Mouse (Mus musculus): ENCODE results near the gene Gm42669. TPM values are rescaled to one million over a fixed set of nuclear protein-coding genes. Genes with fewer than 3 reads are reported as not detected.

Gm42669 gene
- polyA plus RNA-seq, 1 experiment from 2014 or later = 0.05 TPM

DNA sequence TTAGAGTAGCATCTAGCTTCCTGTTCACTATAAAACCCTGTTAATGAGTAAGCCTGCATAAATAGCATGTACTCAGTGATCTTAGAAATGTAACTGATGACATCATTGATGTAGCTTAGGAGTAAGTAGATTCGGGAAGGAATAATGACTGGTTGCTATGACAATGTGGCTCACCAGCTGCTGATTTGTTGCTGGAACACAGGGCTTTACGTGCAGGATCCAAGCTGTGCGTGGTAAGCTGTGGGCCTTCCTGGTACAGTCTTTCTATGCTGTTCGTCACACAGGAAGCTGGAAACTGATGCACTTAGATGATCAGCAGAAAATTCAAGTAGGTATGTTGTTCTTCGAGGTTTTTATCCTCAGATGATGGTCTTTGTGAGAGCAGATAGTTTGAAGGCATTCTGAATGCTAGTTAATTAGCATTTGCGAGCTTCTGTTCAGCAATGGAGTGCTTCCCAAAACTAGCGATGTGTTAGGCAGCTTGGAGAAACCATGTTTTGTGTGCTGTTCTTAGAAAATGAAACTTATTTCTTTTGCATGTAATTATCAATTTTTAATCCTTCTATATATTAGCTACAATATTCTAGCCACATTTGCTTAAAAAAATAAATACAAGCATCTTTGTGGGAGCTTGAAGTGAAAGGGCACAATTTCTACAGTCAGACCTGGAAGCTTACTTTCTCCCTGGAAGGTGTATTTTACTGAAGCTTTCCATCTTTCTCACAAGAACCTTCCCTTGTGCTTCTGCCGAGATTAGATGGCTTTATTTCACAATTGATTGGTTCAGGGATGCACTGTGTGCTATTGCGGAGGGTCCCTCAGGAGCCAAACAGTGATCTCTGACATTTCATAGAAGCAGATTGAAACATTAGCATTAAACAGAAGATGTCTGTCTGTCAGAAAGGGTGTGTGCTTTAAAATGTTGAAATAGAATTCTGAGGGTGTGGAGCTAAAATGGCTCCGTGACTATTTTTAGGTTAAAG is 9.6 kb upstream of the Gm42669 start:
- Histone ChIP-seq H3K36me3 (peaks cover 3% of the 10 kb centered on the region; the same call in 1 of the 2 replicates), H3K9ac (no peak overlapping the region), H3K4me2 (no peak overlapping the region), H3K4me3 (replicated peaks) (no peak overlapping the region), H3K4me1 (replicated peaks) (no peaks in the 10 kb centered on the region), H3K27ac (no peak overlapping the region), H3K9me3 (replicated peaks) (peaks cover 4% of the 10 kb centered on the region), H3K27me3 (no peaks in the 10 kb centered on the region)
- 70% methylated on average over 10 of the region's 10 CpGs for WGBS (ENCODE audit: insufficient replicate concordance)
- no peak for ATAC-seq (ENCODE audit: low read depth)
- DNase-seq = no peak

DNA sequence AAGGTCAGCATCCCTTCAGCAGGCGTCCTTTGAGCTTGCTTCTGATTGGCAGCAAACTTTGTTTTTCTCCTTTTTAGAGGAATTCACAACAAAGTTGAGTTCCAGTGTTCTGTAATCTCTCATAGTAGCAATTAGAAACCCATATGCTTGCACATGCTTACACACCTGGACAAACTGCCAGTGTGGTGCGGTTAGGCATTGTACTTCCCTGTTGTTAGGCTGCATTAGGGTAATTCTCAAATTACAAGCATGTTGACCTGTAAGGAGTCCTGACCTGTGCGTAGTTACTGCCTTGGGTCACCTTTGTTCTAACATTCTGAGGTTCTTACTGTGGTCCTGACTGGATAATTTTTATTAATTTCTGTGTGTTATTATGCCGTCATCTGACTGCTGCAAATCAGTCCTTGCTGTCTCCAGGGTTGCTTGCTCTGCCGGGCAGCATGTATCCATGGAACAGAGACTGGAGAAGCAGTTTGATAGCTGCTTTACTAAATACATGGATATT is 8.6 kb upstream of the Gm42669 start:
- 76% methylated on average over 5 of the region's 5 CpGs for WGBS (ENCODE audit: insufficient replicate concordance)
- H3K27ac ChIP-seq = no peak overlapping the region
- no peak for ATAC-seq (ENCODE audit: low read depth)

GRCm38 (mm10) chr5:107499891-107500535 is 7.4 kb upstream of the Gm42669 start:
- 82% methylated on average over 5 of the region's 5 CpGs for WGBS (ENCODE audit: insufficient replicate concordance)
- H3K9me3 ChIP-seq (replicated peaks) = no peaks in the 10 kb centered on the region
- no peaks in the 10 kb centered on the region for H3K27me3 ChIP-seq

More for the DNA sequence above, 8.6 kb upstream of the Gm42669 start:
- no peak for DNase-seq
- H3K36me3 ChIP-seq = peaks cover 3% of the 10 kb centered on the region; the same call in 1 of the 2 replicates
- H3K4me2 ChIP-seq = no peak overlapping the region
- H3K4me1 ChIP-seq (replicated peaks) = no peaks in the 10 kb centered on the region
- peaks cover 4% of the 10 kb centered on the region for H3K9me3 ChIP-seq (replicated peaks)
- no peak overlapping the region for H3K4me3 ChIP-seq (replicated peaks)
- no peaks in the 10 kb centered on the region for H3K27me3 ChIP-seq
- no peak overlapping the region for H3K9ac ChIP-seq

DNA sequence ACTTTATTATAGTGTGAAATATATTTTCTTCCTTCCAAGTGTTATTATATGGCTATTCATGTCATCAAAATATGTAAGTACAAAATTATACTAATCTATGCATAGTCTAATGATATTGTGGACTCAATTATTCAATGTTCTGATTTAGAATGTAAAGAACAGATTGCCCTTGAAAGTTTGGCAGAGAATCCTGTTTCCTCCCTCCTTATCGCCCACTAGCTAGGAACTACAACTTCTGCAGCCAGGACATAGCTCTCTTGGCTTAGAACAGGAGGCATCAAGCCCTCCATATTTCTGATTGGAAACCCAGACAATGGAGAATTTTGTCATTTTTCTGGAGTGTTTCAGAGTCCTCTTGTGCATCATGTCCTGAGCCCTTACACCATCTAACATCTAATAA is 6.7 kb upstream of the Gm42669 start:
- Histone ChIP-seq H3K36me3 (no peaks in the 10 kb centered on the region), H3K4me1 (replicated peaks) (no peaks in the 10 kb centered on the region), H3K27ac (no peak overlapping the region), H3K9me3 (replicated peaks) (no peaks in the 10 kb centered on the region), H3K4me2 (no peak overlapping the region), H3K9ac (no peak overlapping the region), H3K27me3 (no peaks in the 10 kb centered on the region), H3K4me3 (replicated peaks) (no peak overlapping the region)
- WGBS (ENCODE audit: insufficient replicate concordance) = 52% methylated on average over 1 of the region's 1 CpGs
- no peak for DNase-seq
- no peak for ATAC-seq (ENCODE audit: low read depth)

More at GRCm38 (mm10) chr5:107499891-107500535, 7.4 kb upstream of the Gm42669 start:
- H3K4me3 ChIP-seq (replicated peaks) = no peak overlapping the region
- H3K27ac ChIP-seq = no peak overlapping the region
- H3K4me2 ChIP-seq = no peak overlapping the region
- H3K36me3 ChIP-seq = no peaks in the 10 kb centered on the region
- no peak for DNase-seq
- no peak overlapping the region for H3K9ac ChIP-seq
- no peaks in the 10 kb centered on the region for H3K4me1 ChIP-seq (replicated peaks)
- no peak for ATAC-seq (ENCODE audit: low read depth)

DNA sequence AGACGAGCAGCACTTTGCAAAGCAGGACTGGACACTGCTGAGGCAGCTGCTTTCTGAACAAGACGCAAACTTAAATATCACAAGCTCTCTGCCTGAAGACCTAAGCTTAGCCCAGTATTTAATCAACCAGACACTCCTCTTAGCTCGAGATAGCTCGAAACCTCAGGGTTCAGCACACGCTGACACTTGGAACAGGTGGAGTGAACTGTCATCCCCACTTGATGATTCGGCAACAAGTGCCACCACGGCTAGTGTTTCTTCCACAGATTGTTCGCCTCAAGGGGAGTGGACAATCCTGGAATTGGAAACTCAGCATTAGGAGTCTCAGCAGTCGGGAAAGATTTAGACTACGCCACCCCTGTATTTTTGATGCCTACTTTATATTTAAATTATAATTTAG is 3.1 kb downstream of the Gm42669 start:
- Histone ChIP-seq H3K9ac (no peak overlapping the region), H3K9me3 (replicated peaks) (no peaks in the 10 kb centered on the region), H3K36me3 (peaks cover 2% of the 10 kb centered on the region; the same call in 1 of the 2 replicates), H3K27me3 (no peaks in the 10 kb centered on the region), H3K4me3 (replicated peaks) (no peak overlapping the region), H3K4me2 (no peak overlapping the region), H3K27ac (no peak overlapping the region), H3K4me1 (replicated peaks) (peaks cover 7% of the 10 kb centered on the region)
- ATAC-seq (ENCODE audit: low read depth) (no peak), DNase-seq (no peak)
- 71% methylated on average over 10 of the region's 10 CpGs for WGBS (ENCODE audit: insufficient replicate concordance)

GRCm38 (mm10) chr5:107511326-107511725 is 3.9 kb downstream of the Gm42669 start:
- peaks cover 10% of the 10 kb centered on the region for H3K4me1 ChIP-seq (replicated peaks)
- H3K9me3 ChIP-seq (replicated peaks) = no peaks in the 10 kb centered on the region
- peaks cover 2% of the 10 kb centered on the region; the same call in 1 of the 2 replicates for H3K36me3 ChIP-seq
- DNase-seq (no peak), ATAC-seq (ENCODE audit: low read depth) (no peak)
- 39% methylated on average over 2 of the region's 2 CpGs for WGBS (ENCODE audit: insufficient replicate concordance)
- H3K27ac ChIP-seq = no peak overlapping the region
- no peak overlapping the region for H3K9ac ChIP-seq
- H3K27me3 ChIP-seq = no peaks in the 10 kb centered on the region
- no peak overlapping the region for H3K4me2 ChIP-seq
- no peak overlapping the region for H3K4me3 ChIP-seq (replicated peaks)

DNA sequence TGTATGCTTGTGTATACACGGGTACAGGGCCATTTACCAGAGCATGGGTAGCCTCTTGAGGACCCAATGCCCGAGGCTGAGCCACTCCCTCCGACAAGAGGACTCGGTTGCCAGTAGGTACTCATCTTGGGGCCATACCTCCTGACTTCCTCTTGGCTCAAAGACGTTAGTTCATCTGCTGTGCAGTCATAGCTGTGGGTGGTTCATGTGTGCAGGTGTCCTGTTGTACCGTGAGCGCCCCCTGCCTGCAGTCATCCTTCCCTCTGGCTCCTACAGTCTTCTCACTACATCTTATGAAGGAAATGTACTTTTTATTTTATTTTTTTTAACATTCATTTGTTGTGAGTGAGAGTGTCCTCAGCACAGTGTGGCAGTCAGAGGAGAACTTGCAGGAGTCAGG is 6.2 kb downstream of the Gm42669 start:
- H3K4me2 ChIP-seq = no peak overlapping the region
- H3K27me3 ChIP-seq = no peaks in the 10 kb centered on the region
- DNase-seq (peak; percentile 49), ATAC-seq (ENCODE audit: low read depth) (peak; percentile 65)
- H3K27ac ChIP-seq = no peak overlapping the region
- no peak overlapping the region for H3K4me3 ChIP-seq (replicated peaks)
- H3K9ac ChIP-seq = no peak overlapping the region
- WGBS (ENCODE audit: insufficient replicate concordance) = 26% methylated on average over 7 of the region's 7 CpGs
- peaks cover 10% of the 10 kb centered on the region for H3K4me1 ChIP-seq (replicated peaks)
- no peaks in the 10 kb centered on the region for H3K9me3 ChIP-seq (replicated peaks)
- H3K36me3 ChIP-seq = peaks cover 2% of the 10 kb centered on the region; the same call in 1 of the 2 replicates

GRCm38 (mm10) chr5:107515453-107515852 is 8.0 kb downstream of the Gm42669 start:
- no peak overlapping the region for H3K9ac ChIP-seq
- peak; percentile 74 for ATAC-seq (ENCODE audit: low read depth)
- peaks cover 1% of the 10 kb centered on the region; the same call in 1 of the 2 replicates for H3K36me3 ChIP-seq
- peak; percentile 11 for DNase-seq
- H3K4me3 ChIP-seq (replicated peaks) = no peak overlapping the region
- no peak overlapping the region for H3K4me2 ChIP-seq
- H3K27me3 ChIP-seq = no peaks in the 10 kb centered on the region
- H3K4me1 ChIP-seq (replicated peaks) = peaks cover 10% of the 10 kb centered on the region
- no peak overlapping the region for H3K27ac ChIP-seq
- H3K9me3 ChIP-seq (replicated peaks) = no peaks in the 10 kb centered on the region
- 68% methylated on average over 3 of the region's 3 CpGs for WGBS (ENCODE audit: insufficient replicate concordance)

DNA sequence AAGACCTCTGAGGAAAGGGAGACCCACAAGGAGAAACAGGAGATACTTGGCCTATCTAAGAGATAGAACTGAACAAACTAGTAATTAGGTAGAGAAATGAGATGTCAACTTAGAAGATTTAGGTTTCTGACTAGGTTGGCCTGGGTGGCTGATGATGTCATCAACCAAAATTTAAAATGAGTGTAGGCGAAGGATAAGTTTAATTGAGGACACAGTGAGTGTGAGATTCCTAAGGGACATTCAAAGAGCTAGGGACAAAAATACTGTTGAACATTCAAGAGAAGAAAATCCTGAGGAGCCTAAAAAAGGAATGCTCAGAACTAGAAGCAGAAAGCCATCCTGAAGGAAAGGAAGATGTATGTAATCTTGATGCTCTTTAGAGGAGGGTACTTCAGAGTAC is 8.7 kb downstream of the Gm42669 start:
- no peaks in the 10 kb centered on the region for H3K27me3 ChIP-seq
- no peak overlapping the region for H3K27ac ChIP-seq
- no peaks in the 10 kb centered on the region for H3K9me3 ChIP-seq (replicated peaks)
- H3K4me1 ChIP-seq (replicated peaks) = peaks cover 10% of the 10 kb centered on the region
- no peak overlapping the region for H3K4me2 ChIP-seq
- ATAC-seq (ENCODE audit: low read depth) (no peak), DNase-seq (no peak)
- 78% methylated on average over 1 of the region's 1 CpGs for WGBS (ENCODE audit: insufficient replicate concordance)
- no peaks in the 10 kb centered on the region for H3K36me3 ChIP-seq
- H3K4me3 ChIP-seq (replicated peaks) = no peak overlapping the region
- no peak overlapping the region for H3K9ac ChIP-seq

DNA sequence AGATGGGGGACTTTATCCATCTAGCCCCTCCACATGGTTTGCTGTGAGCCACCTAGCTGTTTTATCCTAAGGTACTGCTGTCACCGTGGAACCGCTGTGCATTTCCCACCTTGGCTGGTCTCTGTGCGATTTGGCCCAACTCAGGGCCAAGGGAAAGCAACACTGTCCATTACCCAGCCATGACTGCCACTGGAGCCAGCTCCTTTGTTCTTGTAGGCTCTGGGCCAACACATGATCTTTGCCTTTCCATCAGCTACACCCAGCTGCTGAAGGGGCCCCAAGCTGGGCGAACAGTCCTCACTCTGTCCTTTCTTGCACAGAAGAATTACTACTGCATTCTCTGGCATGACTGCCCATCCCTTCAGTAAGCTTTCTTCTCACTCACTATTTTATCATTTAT is 11.2 kb downstream of the Gm42669 start:
- 75% methylated on average over 4 of the region's 4 CpGs for WGBS (ENCODE audit: insufficient replicate concordance)
- Histone ChIP-seq H3K4me2 (no peak overlapping the region), H3K4me3 (replicated peaks) (no peak overlapping the region), H3K27ac (no peak overlapping the region), H3K36me3 (no peaks in the 10 kb centered on the region), H3K9ac (no peak overlapping the region), H3K9me3 (replicated peaks) (no peaks in the 10 kb centered on the region), H3K4me1 (replicated peaks) (peaks cover 8% of the 10 kb centered on the region), H3K27me3 (no peaks in the 10 kb centered on the region)
- no peak for DNase-seq
- ATAC-seq (ENCODE audit: low read depth) = no peak

DNA sequence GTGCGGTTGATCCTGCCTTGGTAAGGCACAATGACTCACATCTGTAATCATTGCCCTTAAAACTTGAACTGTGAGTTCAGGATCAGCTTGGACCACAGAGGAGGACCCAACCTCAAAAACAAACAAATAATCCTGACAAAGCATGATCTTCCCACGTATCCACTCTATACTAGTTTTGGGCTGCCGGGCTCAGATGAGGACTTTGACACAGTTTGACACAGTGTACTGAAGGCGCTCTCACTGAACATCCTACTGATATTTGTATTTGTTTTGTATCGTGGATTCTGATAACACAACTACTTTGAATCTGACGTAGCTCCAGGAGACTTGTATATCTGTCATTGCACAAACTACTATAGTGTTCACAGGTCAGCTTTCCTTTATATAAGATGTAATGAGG is 14.0 kb downstream of the Gm42669 start:
- WGBS (ENCODE audit: insufficient replicate concordance) = 67% methylated on average over 6 of the region's 6 CpGs
- no peaks in the 10 kb centered on the region for H3K36me3 ChIP-seq

More for the DNA sequence above, 14.0 kb downstream of the Gm42669 start:
- ATAC-seq (ENCODE audit: low read depth) = no peak
- Histone ChIP-seq H3K4me1 (replicated peaks) (no peaks in the 10 kb centered on the region), H3K27me3 (no peaks in the 10 kb centered on the region), H3K27ac (no peak overlapping the region), H3K4me3 (replicated peaks) (no peak overlapping the region), H3K4me2 (no peak overlapping the region), H3K9ac (no peak overlapping the region), H3K9me3 (replicated peaks) (no peaks in the 10 kb centered on the region)
- DNase-seq = no peak

Data from liver, embryonic 13.5 days (tissue).